Mouse (Mus musculus) spleen, adult 2 months (tissue): ENCODE measurements at regions not wholly inside any gene's neighbourhood (a gene's known extent, or its start where the extent isn't known, plus 50 kb on each side); places are given as distances from the start of the nearest gene placed in this dataset.

Experiments used
- DNase-seq, 2 experiments: peaks; one replicate each; pipeline versions ENCODE4 v3.0.0 to v3.0.0-alpha.2; 2012 to 2021; ENCODE audit warnings: low spot score in 2 of 2, low read depth in 1 of 2
- H3K27ac ChIP-seq: fragments of 200-500 bp; 2 replicates; pipeline ENCODE4 v1.5.1; 2012; ENCODE audit warnings: low read length, inconsistent platforms; ENCODE audit not compliant: insufficient read depth
- H3K27me3 ChIP-seq: fragments of 200-500 bp; 2 replicates; pipeline ENCODE4 v1.6.1; 2012; ENCODE audit warnings: mild to moderate bottlenecking, moderate library complexity, low read length, inconsistent platforms; ENCODE audit not compliant: control insufficient read depth, insufficient read depth
- H3K36me3 ChIP-seq: fragments of 200-500 bp; 2 replicates; pipeline ENCODE4 v1.6.1; 2012; ENCODE audit warnings: mild to moderate bottlenecking, low read length, inconsistent platforms; ENCODE audit not compliant: control insufficient read depth, insufficient read depth
- H3K4me1 ChIP-seq: fragments of 200-500 bp; 2 replicates; pipeline ENCODE4 v1.6.1; 2011; ENCODE audit warnings: inconsistent platforms; ENCODE audit not compliant: control insufficient read depth, insufficient read depth, insufficient read length
- H3K4me3 ChIP-seq: fragments of 200-500 bp; 2 replicates; pipeline ENCODE4 v1.5.1; 2011; ENCODE audit warnings: mild to moderate bottlenecking, inconsistent platforms; ENCODE audit not compliant: insufficient read depth, insufficient read length; ENCODE audit errors: extremely low read depth
- CTCF ChIP-seq: fragments of 200-500 bp; IDR thresholded peaks from 2 replicates; pipeline ENCODE4 v1.5.1; 2011; ENCODE audit warnings: mild to moderate bottlenecking, inconsistent platforms; ENCODE audit not compliant: insufficient read depth, insufficient read length, insufficient replicate concordance; ENCODE audit errors: extremely low read depth
- POLR2A ChIP-seq: fragments of 200-500 bp; IDR thresholded peaks from 2 replicates; pipeline ENCODE4 v1.6.1; 2011; ENCODE audit warnings: low read depth, low read length, inconsistent platforms
- WGBS: fragments of 180-500 bp; shearing (Covaris S2); methylation state at CpG from one replicate; pipeline ENCODE4 v1.1.7; 2018; 5-methylcytosine and 5-hydroxymethylcytosine counted together

GRCm38 (mm10) chr12:54286911-54287819 lies 83.5 kb upstream of the Egln3 start:
- DNase-seq = no peak
- TF ChIP-seq POLR2A (no peak), CTCF (no peak)
- Histone ChIP-seq H3K36me3 (no peaks in the 10 kb centered on the region), H3K27me3 (no peaks in the 10 kb centered on the region), H3K27ac (no peak overlapping the region), H3K4me1 (no peaks in the 10 kb centered on the region), H3K4me3 (no peak overlapping the region)
- WGBS = 88% methylated on average over 16 of the region's 16 CpGs

GRCm38 (mm10) chr12:54283646-54284045 lies 80.0 kb upstream of the Egln3 start:
- Histone ChIP-seq H3K27me3 (no peaks in the 10 kb centered on the region), H3K36me3 (no peaks in the 10 kb centered on the region)
- no peak for DNase-seq

GRCm38 (mm10) chr12:54283011-54283410 lies 79.4 kb upstream of the Egln3 start:
- H3K27me3 ChIP-seq = no peaks in the 10 kb centered on the region
- no peaks in the 10 kb centered on the region for H3K4me1 ChIP-seq
- no peak for DNase-seq
- H3K4me3 ChIP-seq = no peak overlapping the region
- H3K27ac ChIP-seq = no peak overlapping the region
- whole genome bisulfite sequencing = 63% methylated on average over 1 of the region's 1 CpGs
- TF ChIP-seq CTCF (no peak), POLR2A (no peak)
- no peaks in the 10 kb centered on the region for H3K36me3 ChIP-seq

More at GRCm38 (mm10) chr12:54283646-54284045, 80.0 kb upstream of the Egln3 start:
- no peaks in the 10 kb centered on the region for H3K4me1 ChIP-seq
- TF ChIP-seq POLR2A = no peak
- TF ChIP-seq CTCF = no peak
- H3K4me3 ChIP-seq = no peak overlapping the region
- 67% methylated on average over 4 of the region's 4 CpGs for WGBS
- no peak overlapping the region for H3K27ac ChIP-seq

GRCm38 (mm10) chr12:54282281-54282921 lies 78.7 kb upstream of the Egln3 start:
- 88% methylated on average over 4 of the region's 4 CpGs for WGBS

GRCm38 (mm10) chr12:54280457-54280856 lies 76.8 kb upstream of the Egln3 start:
- Histone ChIP-seq H3K4me1 (no peaks in the 10 kb centered on the region), H3K4me3 (no peak overlapping the region), H3K27me3 (no peaks in the 10 kb centered on the region), H3K36me3 (no peaks in the 10 kb centered on the region), H3K27ac (no peak overlapping the region)
- 89% methylated on average over 4 of the region's 4 CpGs for WGBS
- no peak for DNase-seq
- TF ChIP-seq POLR2A (no peak), CTCF (no peak)

More at GRCm38 (mm10) chr12:54282281-54282921, 78.7 kb upstream of the Egln3 start:
- Histone ChIP-seq H3K27ac (no peak overlapping the region), H3K27me3 (no peaks in the 10 kb centered on the region), H3K4me1 (no peaks in the 10 kb centered on the region), H3K36me3 (no peaks in the 10 kb centered on the region), H3K4me3 (no peak overlapping the region)
- no peak for DNase-seq
- TF ChIP-seq POLR2A (no peak), CTCF (no peak)

- Histone ChIP-seq H3K36me3 (no peaks in the 10 kb centered on the region), H3K4me1 (no peaks in the 10 kb centered on the region), H3K27ac (no peak overlapping the region), H3K27me3 (no peaks in the 10 kb centered on the region), H3K4me3 (no peak overlapping the region)
- TF ChIP-seq POLR2A (no peak), CTCF (no peak)
- DNase-seq = no peak
- WGBS = 91% methylated on average over 3 of the region's 3 CpGs
Measured at GRCm38 (mm10) chr12:54280001-54280400, 76.3 kb upstream of the Egln3 start.

- no peak overlapping the region for H3K27ac ChIP-seq
- no peak overlapping the region for H3K4me3 ChIP-seq
- no peaks in the 10 kb centered on the region for H3K27me3 ChIP-seq
- no peaks in the 10 kb centered on the region for H3K36me3 ChIP-seq
- H3K4me1 ChIP-seq = no peaks in the 10 kb centered on the region
- 83% methylated on average over 7 of the region's 7 CpGs for WGBS
- DNase-seq = no peak
- TF ChIP-seq POLR2A = no peak
- TF ChIP-seq CTCF = no peak
Measured at GRCm38 (mm10) chr12:54276978-54277537, 73.4 kb upstream of the Egln3 start.
